Mouse (Mus musculus) cortical plate, adult 2 months (tissue): ENCODE measurements around the gene Emg1.

ENCODE experiments used
- CTCF ChIP-seq: fragments of 200-500 bp; IDR thresholded peaks from 2 replicates; pipeline ENCODE4 v1.5.1; 2011; ENCODE audit warnings: mild to moderate bottlenecking, control low read depth, low read length; ENCODE audit not compliant: insufficient read depth; ENCODE audit errors: extremely low read depth
- POLR2A ChIP-seq: fragments of 200-500 bp; IDR thresholded peaks from 2 replicates; pipeline ENCODE4 v1.6.1; 2011; ENCODE audit warnings: mild to moderate bottlenecking, low read length, control low read depth; ENCODE audit not compliant: insufficient read depth; ENCODE audit errors: extremely low read depth

DNA sequence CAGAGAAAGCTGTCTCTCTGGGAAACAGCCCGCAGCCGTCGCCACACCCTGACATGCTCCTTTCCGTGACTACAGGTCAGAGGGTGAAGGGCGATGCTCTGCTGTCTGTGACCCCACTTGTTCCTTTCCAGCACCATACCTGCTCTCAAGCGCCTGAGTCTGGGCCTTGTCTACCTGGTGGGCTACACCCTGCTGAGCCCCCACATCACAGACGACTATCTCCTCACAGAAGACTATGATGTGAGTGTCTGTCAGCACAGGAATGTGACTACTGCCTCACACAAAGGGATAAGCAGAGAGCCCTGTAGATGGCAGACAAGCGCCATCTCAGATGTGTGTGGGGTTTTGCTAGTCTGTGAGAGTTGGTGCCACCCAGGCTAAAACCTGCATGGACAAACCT, 10.6 kb downstream of the Emg1 start:
- TF ChIP-seq POLR2A = no peak
- no peak for TF ChIP-seq CTCF
